Mouse (Mus musculus): ENCODE results near the gene Slc25a16. TPM values are rescaled to one million over a fixed set of nuclear protein-coding genes. Genes with fewer than 3 reads are reported as not detected.
A peak's percentile ranks its signal among the peaks of the same experiment; 100 is the strongest.

Slc25a16 gene
- polyA plus RNA-seq, 1 experiment from 2014 or later: 14.7 TPM

DNA sequence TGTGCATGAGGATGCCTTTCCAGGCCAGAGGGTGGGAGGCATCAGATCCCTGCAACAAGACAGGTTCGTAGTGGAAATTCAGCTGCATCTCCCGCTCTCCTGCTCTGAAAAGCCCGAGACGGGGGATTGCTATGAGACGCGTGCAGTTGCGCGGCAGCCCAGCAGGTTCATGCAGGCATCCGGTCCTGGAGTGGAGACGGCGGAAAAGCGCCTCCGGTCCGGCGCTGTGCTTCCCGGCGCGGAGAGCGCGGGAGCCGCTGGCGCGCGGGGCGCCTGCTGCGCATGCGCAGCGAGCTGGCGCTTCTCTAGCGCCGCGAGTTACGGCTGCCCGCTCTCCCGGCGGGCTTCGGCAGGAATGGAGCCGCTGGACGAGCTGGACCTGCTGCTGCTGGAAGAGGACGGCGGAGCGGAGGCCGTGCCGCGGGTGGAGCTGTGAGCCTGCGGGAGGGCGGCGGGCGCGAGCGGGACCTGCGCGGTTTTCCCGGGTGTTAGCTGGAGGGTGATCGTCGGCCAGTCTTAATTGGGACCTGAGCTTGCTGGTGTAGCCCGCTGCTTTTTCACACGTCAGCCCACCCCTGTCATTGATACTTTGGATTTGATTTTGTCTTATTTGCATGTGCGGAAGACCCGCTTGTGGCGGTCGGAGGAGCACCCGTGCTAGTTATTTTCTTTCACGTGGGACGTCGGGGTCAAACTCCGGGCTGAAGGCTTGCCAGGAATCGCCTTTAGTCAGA lies 26.5 kb downstream of the Slc25a16 start, which contains the start of gene Dna2:
Gene Dna2 (plus strand): TSS at position 289 of the 734 bp plus-strand sequence.
- Histone ChIP-seq H3K27ac (replicated peaks) (peak within 1 kb of the TSS; percentile 67), H3K27me3 (ENCODE audit: control insufficient read depth, insufficient read depth, low read length) (no peaks in the 10 kb centered on the region), H3K9ac (ENCODE audit: low read length) (peak within 1 kb of the TSS; percentile 73), H3K36me3 (ENCODE audit: control insufficient read depth, insufficient read depth, low read length) (peaks cover 6% of the 10 kb centered on the region; the same call in 1 of the 2 replicates), H3K9me3 (ENCODE audit: control insufficient read depth, low read length) (no peaks in the 10 kb centered on the region), H3K4me3 (ENCODE audit: low read depth, low read length) (peak within 1 kb of the TSS; percentile 60), H3K4me1 (replicated peaks; ENCODE audit: control insufficient read depth, insufficient read depth) (no peaks in the 10 kb centered on the region), H3K4me2 (replicated peaks; ENCODE audit: low read depth) (peak within 1 kb of the TSS; percentile 95)
- TF ChIP-seq EP300 (optimal IDR thresholded peaks at IDR 0.05): no peak
- peak; percentile 45 for TF ChIP-seq CTCF (IDR thresholded peaks at IDR 0.05; ENCODE audit: low read depth)
- ATAC-seq (ENCODE audit: low FRiP score, low TSS enrichment): peak; percentile 93
- peak; percentile 85 for DNase-seq (ENCODE audit: low spot score)
- WGBS: under 1% methylated on average over 67 of the region's 68 CpGs

- Histone ChIP-seq H3K9ac (ENCODE audit: low read length) (no peak overlapping the region), H3K36me3 (ENCODE audit: control insufficient read depth, insufficient read depth, low read length) (peaks cover 3% of the 10 kb centered on the region; the same call in 1 of the 2 replicates), H3K27me3 (ENCODE audit: control insufficient read depth, insufficient read depth, low read length) (no peaks in the 10 kb centered on the region), H3K9me3 (ENCODE audit: control insufficient read depth, low read length) (no peaks in the 10 kb centered on the region), H3K4me3 (ENCODE audit: low read depth, low read length) (no peak overlapping the region), H3K4me1 (replicated peaks; ENCODE audit: control insufficient read depth, insufficient read depth) (no peaks in the 10 kb centered on the region), H3K4me2 (replicated peaks; ENCODE audit: low read depth) (no peak overlapping the region), H3K27ac (replicated peaks) (no peak overlapping the region)
- WGBS: 92% methylated on average over 7 of the region's 7 CpGs
- TF ChIP-seq EP300 (optimal IDR thresholded peaks at IDR 0.05): no peak
- no peak for TF ChIP-seq CTCF (IDR thresholded peaks at IDR 0.05; ENCODE audit: low read depth)
- ATAC-seq (ENCODE audit: low FRiP score, low TSS enrichment) (no peak), DNase-seq (ENCODE audit: low spot score) (no peak)
These were observed 28.1 kb downstream of the Slc25a16 start for GRCm38 (mm10) chr10:62948551-62948950.

DNA sequence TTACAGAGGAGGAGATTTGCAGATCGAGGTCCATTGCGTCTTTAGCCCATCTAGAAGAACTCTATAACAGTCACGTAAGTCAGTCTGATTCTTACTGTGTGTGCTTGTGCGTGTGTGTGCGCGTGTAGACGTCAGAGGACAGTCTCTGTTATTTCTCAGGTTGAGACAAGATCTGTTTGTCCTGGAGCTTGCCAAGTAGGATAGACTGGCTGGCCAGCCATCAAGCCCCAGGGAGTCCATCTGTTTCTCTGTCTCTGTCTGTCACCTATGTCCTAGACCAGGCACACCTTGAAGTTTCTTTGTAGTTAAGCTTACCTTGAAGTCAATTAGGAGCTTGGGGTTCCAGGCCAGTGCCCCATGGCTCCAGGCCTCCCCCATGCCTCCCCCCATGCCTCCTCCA lies 43.5 kb downstream of the Slc25a16 start:
- H3K36me3 ChIP-seq (ENCODE audit: control insufficient read depth, insufficient read depth, low read length): no peaks in the 10 kb centered on the region; the same call in 1 of the 2 replicates
- H3K9ac ChIP-seq (ENCODE audit: low read length): no peak overlapping the region
- WGBS: 87% methylated on average over 7 of the region's 7 CpGs
- H3K4me3 ChIP-seq (ENCODE audit: low read depth, low read length): no peak overlapping the region
- no peak for DNase-seq (ENCODE audit: low spot score)
- no peaks in the 10 kb centered on the region for H3K27me3 ChIP-seq (ENCODE audit: control insufficient read depth, insufficient read depth, low read length)
- no peaks in the 10 kb centered on the region for H3K9me3 ChIP-seq (ENCODE audit: control insufficient read depth, low read length)
- TF ChIP-seq EP300 (optimal IDR thresholded peaks at IDR 0.05) (no peak), CTCF (IDR thresholded peaks at IDR 0.05; ENCODE audit: low read depth) (no peak)
- no peak overlapping the region for H3K27ac ChIP-seq (replicated peaks)
- no peaks in the 10 kb centered on the region for H3K4me1 ChIP-seq (replicated peaks; ENCODE audit: control insufficient read depth, insufficient read depth)
- ATAC-seq (ENCODE audit: low FRiP score, low TSS enrichment): no peak
- no peak overlapping the region for H3K4me2 ChIP-seq (replicated peaks; ENCODE audit: low read depth)

DNA sequence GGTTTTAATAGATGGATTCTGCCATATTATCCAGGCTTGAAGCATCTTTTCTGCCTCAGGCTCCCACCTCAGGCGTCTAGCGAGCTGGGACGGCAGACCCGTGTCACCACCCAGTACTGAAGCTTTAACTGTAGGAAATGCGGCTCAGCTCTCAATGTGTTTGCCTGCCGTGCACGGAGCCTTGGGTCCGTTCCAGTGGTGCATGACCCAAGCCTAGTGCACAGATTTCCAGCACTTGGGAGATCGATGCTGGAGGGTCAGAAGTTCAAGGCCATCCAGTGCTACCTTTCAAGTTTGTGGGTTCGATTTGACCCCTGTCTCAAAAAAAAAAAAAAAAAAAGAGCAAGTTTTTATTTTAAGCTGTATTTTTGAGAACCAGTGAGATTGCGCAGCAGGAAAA lies 45.4 kb downstream of the Slc25a16 start:
- no peak overlapping the region for H3K4me3 ChIP-seq (ENCODE audit: low read depth, low read length)
- TF ChIP-seq EP300 (optimal IDR thresholded peaks at IDR 0.05) (no peak), CTCF (IDR thresholded peaks at IDR 0.05; ENCODE audit: low read depth) (no peak)
- no peak overlapping the region for H3K27ac ChIP-seq (replicated peaks)
- no peaks in the 10 kb centered on the region; the same call in 1 of the 2 replicates for H3K36me3 ChIP-seq (ENCODE audit: control insufficient read depth, insufficient read depth, low read length)
- no peak for DNase-seq (ENCODE audit: low spot score)
- no peaks in the 10 kb centered on the region for H3K9me3 ChIP-seq (ENCODE audit: control insufficient read depth, low read length)
- H3K4me1 ChIP-seq (replicated peaks; ENCODE audit: control insufficient read depth, insufficient read depth): no peaks in the 10 kb centered on the region
- no peak overlapping the region for H3K9ac ChIP-seq (ENCODE audit: low read length)
- ATAC-seq (ENCODE audit: low FRiP score, low TSS enrichment): no peak
- no peaks in the 10 kb centered on the region for H3K27me3 ChIP-seq (ENCODE audit: control insufficient read depth, insufficient read depth, low read length)
- 91% methylated on average over 11 of the region's 11 CpGs for WGBS
- no peak overlapping the region for H3K4me2 ChIP-seq (replicated peaks; ENCODE audit: low read depth)

GRCm38 (mm10) chr10:62966291-62966690 lies 45.9 kb downstream of the Slc25a16 start:
- Histone ChIP-seq H3K4me3 (ENCODE audit: low read depth, low read length) (no peak overlapping the region), H3K4me2 (replicated peaks; ENCODE audit: low read depth) (no peak overlapping the region), H3K9ac (ENCODE audit: low read length) (no peak overlapping the region), H3K36me3 (ENCODE audit: control insufficient read depth, insufficient read depth, low read length) (no peaks in the 10 kb centered on the region; the same call in 1 of the 2 replicates), H3K27ac (replicated peaks) (no peak overlapping the region), H3K9me3 (ENCODE audit: control insufficient read depth, low read length) (no peaks in the 10 kb centered on the region), H3K27me3 (ENCODE audit: control insufficient read depth, insufficient read depth, low read length) (no peaks in the 10 kb centered on the region), H3K4me1 (replicated peaks; ENCODE audit: control insufficient read depth, insufficient read depth) (no peaks in the 10 kb centered on the region)
- DNase-seq (ENCODE audit: low spot score) (no peak), ATAC-seq (ENCODE audit: low FRiP score, low TSS enrichment) (no peak)
- no peak for TF ChIP-seq CTCF (IDR thresholded peaks at IDR 0.05; ENCODE audit: low read depth)
- no peak for TF ChIP-seq EP300 (optimal IDR thresholded peaks at IDR 0.05)
- WGBS: 93% methylated on average over 15 of the region's 15 CpGs

GRCm38 (mm10) chr10:62971821-62972220 lies 51.4 kb downstream of the Slc25a16 start:
- Histone ChIP-seq H3K4me3 (ENCODE audit: low read depth, low read length) (no peak overlapping the region), H3K36me3 (ENCODE audit: control insufficient read depth, insufficient read depth, low read length) (no peaks in the 10 kb centered on the region; the same call in 1 of the 2 replicates), H3K4me1 (replicated peaks; ENCODE audit: control insufficient read depth, insufficient read depth) (no peaks in the 10 kb centered on the region), H3K27ac (replicated peaks) (no peak overlapping the region), H3K9ac (ENCODE audit: low read length) (no peak overlapping the region), H3K4me2 (replicated peaks; ENCODE audit: low read depth) (no peak overlapping the region), H3K9me3 (ENCODE audit: control insufficient read depth, low read length) (no peaks in the 10 kb centered on the region), H3K27me3 (ENCODE audit: control insufficient read depth, insufficient read depth, low read length) (no peaks in the 10 kb centered on the region)
- ATAC-seq (ENCODE audit: low FRiP score, low TSS enrichment): peak; percentile 64; the same call in 1 of the 2 replicates
- peak; percentile 59 for DNase-seq (ENCODE audit: low spot score)
- peak; percentile 22 for TF ChIP-seq CTCF (IDR thresholded peaks at IDR 0.05; ENCODE audit: low read depth)
- TF ChIP-seq EP300 (optimal IDR thresholded peaks at IDR 0.05): no peak
- WGBS: 67% methylated on average over 16 of the region's 16 CpGs
